Mouse (Mus musculus): ENCODE measurements at regions not wholly inside any gene's neighbourhood (a gene's known extent, or its start where the extent isn't known, plus 50 kb on each side); places are given as distances from the start of the nearest gene placed in this dataset.

- Histone ChIP-seq H3K4me1 (ENCODE audit: control insufficient read depth in 2 of 2, insufficient read depth in 2 of 2, low read length in 2 of 2, poor library complexity in 1 of 2) (no peaks in the 10 kb centered on the region), H3K4me3 (ENCODE audit: insufficient read depth in 1 of 2, low read depth in 1 of 2, low read length in 2 of 2, poor library complexity in 1 of 2, severe bottlenecking in 1 of 2) (no peak overlapping the region), H3K9me3 (ENCODE audit: control insufficient read depth, insufficient read depth, low read depth, low read length) (no peaks in the 10 kb centered on the region), H3K9ac (ENCODE audit: insufficient read depth, low read depth, low read length, poor library complexity, severe bottlenecking) (no peak overlapping the region), H3K36me3 (ENCODE audit: control insufficient read depth, insufficient read depth, low read length, poor library complexity, severe bottlenecking) (no peaks in the 10 kb centered on the region), H3K27ac (ENCODE audit: insufficient read depth, low read depth, low read length, poor library complexity, severe bottlenecking) (no peak overlapping the region)
- TF ChIP-seq ZNF384 (IDR thresholded peaks at IDR 0.05; ENCODE audit: low read depth, low read length): no peak
- TF ChIP-seq HCFC1 (IDR thresholded peaks at IDR 0.05; ENCODE audit: borderline replicate concordance, insufficient read depth, low read length): no peak
- TF ChIP-seq MAFK (IDR thresholded peaks at IDR 0.05; ENCODE audit: insufficient read depth, low read depth, low read length): no peak
- no peak for TF ChIP-seq CHD2 (IDR thresholded peaks at IDR 0.05; ENCODE audit: low read depth, low read length)
- no peak for TF ChIP-seq ZC3H11A (IDR thresholded peaks at IDR 0.05; ENCODE audit: borderline replicate concordance, low read depth, low read length)
- no peak for DNase-seq (ENCODE audit: low read depth, low spot score)
- in situ Hi-C loops (cut with MboI; ENCODE audit: low sequenced_read_pairs in 2 of 2, unreplicated experiment in 2 of 2): no loop called here
Observed at GRCm38 (mm10) chr14:47921811-47922277, 198.8 kb upstream of the Peli2 start.

GRCm38 (mm10) chr14:47926416-47926815 is 194.2 kb upstream of the Peli2 start:
- no peaks in the 10 kb centered on the region for H3K36me3 ChIP-seq (ENCODE audit: control insufficient read depth, insufficient read depth, low read length, poor library complexity, severe bottlenecking)
- H3K9me3 ChIP-seq (ENCODE audit: control insufficient read depth, insufficient read depth, low read depth, low read length): no peaks in the 10 kb centered on the region
- TF ChIP-seq MAFK (IDR thresholded peaks at IDR 0.05; ENCODE audit: insufficient read depth, low read depth, low read length) (no peak), CHD2 (IDR thresholded peaks at IDR 0.05; ENCODE audit: low read depth, low read length) (no peak), ZC3H11A (IDR thresholded peaks at IDR 0.05; ENCODE audit: borderline replicate concordance, low read depth, low read length) (no peak), ZNF384 (IDR thresholded peaks at IDR 0.05; ENCODE audit: low read depth, low read length) (no peak), HCFC1 (IDR thresholded peaks at IDR 0.05; ENCODE audit: borderline replicate concordance, insufficient read depth, low read length) (no peak)
- no peak overlapping the region for H3K27ac ChIP-seq (ENCODE audit: insufficient read depth, low read depth, low read length, poor library complexity, severe bottlenecking)
- DNase-seq (ENCODE audit: low read depth, low spot score): no peak
- H3K9ac ChIP-seq (ENCODE audit: insufficient read depth, low read depth, low read length, poor library complexity, severe bottlenecking): no peak overlapping the region
- no peak overlapping the region for H3K4me3 ChIP-seq (ENCODE audit: insufficient read depth in 1 of 2, low read depth in 1 of 2, low read length in 2 of 2, poor library complexity in 1 of 2, severe bottlenecking in 1 of 2)
- H3K4me1 ChIP-seq (ENCODE audit: control insufficient read depth in 2 of 2, insufficient read depth in 2 of 2, low read length in 2 of 2, poor library complexity in 1 of 2): no peaks in the 10 kb centered on the region
- in situ Hi-C loops (cut with MboI; ENCODE audit: low sequenced_read_pairs in 2 of 2, unreplicated experiment in 2 of 2): no loop called here

GRCm38 (mm10) chr14:47935401-47935800 is 185.2 kb upstream of the Peli2 start:
- Histone ChIP-seq H3K4me3 (ENCODE audit: insufficient read depth in 1 of 2, low read depth in 1 of 2, low read length in 2 of 2, poor library complexity in 1 of 2, severe bottlenecking in 1 of 2) (no peak overlapping the region), H3K4me1 (ENCODE audit: control insufficient read depth in 2 of 2, insufficient read depth in 2 of 2, low read length in 2 of 2, poor library complexity in 1 of 2) (no peaks in the 10 kb centered on the region), H3K27ac (ENCODE audit: insufficient read depth, low read depth, low read length, poor library complexity, severe bottlenecking) (no peak overlapping the region), H3K9me3 (ENCODE audit: control insufficient read depth, insufficient read depth, low read depth, low read length) (no peaks in the 10 kb centered on the region), H3K9ac (ENCODE audit: insufficient read depth, low read depth, low read length, poor library complexity, severe bottlenecking) (no peak overlapping the region), H3K36me3 (ENCODE audit: control insufficient read depth, insufficient read depth, low read length, poor library complexity, severe bottlenecking) (no peaks in the 10 kb centered on the region)
- in situ Hi-C loops (cut with MboI; ENCODE audit: low sequenced_read_pairs in 2 of 2, unreplicated experiment in 2 of 2): no loop called here
- TF ChIP-seq MAFK (IDR thresholded peaks at IDR 0.05; ENCODE audit: insufficient read depth, low read depth, low read length) (no peak), HCFC1 (IDR thresholded peaks at IDR 0.05; ENCODE audit: borderline replicate concordance, insufficient read depth, low read length) (no peak), ZNF384 (IDR thresholded peaks at IDR 0.05; ENCODE audit: low read depth, low read length) (no peak), ZC3H11A (IDR thresholded peaks at IDR 0.05; ENCODE audit: borderline replicate concordance, low read depth, low read length) (no peak), CHD2 (IDR thresholded peaks at IDR 0.05; ENCODE audit: low read depth, low read length) (no peak)
- no peak for DNase-seq (ENCODE audit: low read depth, low spot score)

- no peaks in the 10 kb centered on the region for H3K9me3 ChIP-seq (ENCODE audit: control insufficient read depth, insufficient read depth, low read depth, low read length)
- no peak for TF ChIP-seq ZC3H11A (IDR thresholded peaks at IDR 0.05; ENCODE audit: borderline replicate concordance, low read depth, low read length)
- TF ChIP-seq CHD2 (IDR thresholded peaks at IDR 0.05; ENCODE audit: low read depth, low read length): no peak
- TF ChIP-seq HCFC1 (IDR thresholded peaks at IDR 0.05; ENCODE audit: borderline replicate concordance, insufficient read depth, low read length): no peak
- no peak for TF ChIP-seq MAFK (IDR thresholded peaks at IDR 0.05; ENCODE audit: insufficient read depth, low read depth, low read length)
- no peak for TF ChIP-seq ZNF384 (IDR thresholded peaks at IDR 0.05; ENCODE audit: low read depth, low read length)
- in situ Hi-C loops (cut with MboI; ENCODE audit: low sequenced_read_pairs in 2 of 2, unreplicated experiment in 2 of 2): no loop called here
Observed at GRCm38 (mm10) chr14:47937081-47937651, 183.5 kb upstream of the Peli2 start.

More at GRCm38 (mm10) chr14:47937081-47937651, 183.5 kb upstream of the Peli2 start:
- no peaks in the 10 kb centered on the region for H3K36me3 ChIP-seq (ENCODE audit: control insufficient read depth, insufficient read depth, low read length, poor library complexity, severe bottlenecking)
- H3K9ac ChIP-seq (ENCODE audit: insufficient read depth, low read depth, low read length, poor library complexity, severe bottlenecking): no peak overlapping the region
- H3K27ac ChIP-seq (ENCODE audit: insufficient read depth, low read depth, low read length, poor library complexity, severe bottlenecking): no peak overlapping the region
- no peaks in the 10 kb centered on the region for H3K4me1 ChIP-seq (ENCODE audit: control insufficient read depth in 2 of 2, insufficient read depth in 2 of 2, low read length in 2 of 2, poor library complexity in 1 of 2)
- DNase-seq (ENCODE audit: low read depth, low spot score): no peak
- H3K4me3 ChIP-seq (ENCODE audit: insufficient read depth in 1 of 2, low read depth in 1 of 2, low read length in 2 of 2, poor library complexity in 1 of 2, severe bottlenecking in 1 of 2): no peak overlapping the region

All from ES-E14 (cell line).